Mouse (Mus musculus) olfactory bulb, adult 2 months (tissue): Measurements from ENCODE around the gene Faiml.

ENCODE experiments used
- CTCF ChIP-seq: fragments of 200-500 bp; IDR thresholded peaks from 2 replicates; pipeline ENCODE4 v1.5.1; 2012; ENCODE audit warnings: low read depth, mild to moderate bottlenecking, low read length, moderate library complexity; ENCODE audit not compliant: insufficient read depth
- POLR2A ChIP-seq: fragments of 200-500 bp; IDR thresholded peaks from 2 replicates; pipeline ENCODE4 v1.6.1; 2012; ENCODE audit warnings: mild to moderate bottlenecking, low read depth, low read length, moderate library complexity; ENCODE audit not compliant: insufficient read depth

- no peak for TF ChIP-seq CTCF
- TF ChIP-seq POLR2A, result no peak
These were observed 12.5 kb downstream of the Faiml start for GRCm38 (mm10) chr9:99224583-99224982.
